Mouse (Mus musculus): ENCODE data around the gene Grb10. TPM values are rescaled to one million over a fixed set of nuclear protein-coding genes. Genes with fewer than 3 reads are reported as not detected.

The Grb10 gene
- polyA plus RNA-seq, 1 experiment, result 24.0 TPM

DNA sequence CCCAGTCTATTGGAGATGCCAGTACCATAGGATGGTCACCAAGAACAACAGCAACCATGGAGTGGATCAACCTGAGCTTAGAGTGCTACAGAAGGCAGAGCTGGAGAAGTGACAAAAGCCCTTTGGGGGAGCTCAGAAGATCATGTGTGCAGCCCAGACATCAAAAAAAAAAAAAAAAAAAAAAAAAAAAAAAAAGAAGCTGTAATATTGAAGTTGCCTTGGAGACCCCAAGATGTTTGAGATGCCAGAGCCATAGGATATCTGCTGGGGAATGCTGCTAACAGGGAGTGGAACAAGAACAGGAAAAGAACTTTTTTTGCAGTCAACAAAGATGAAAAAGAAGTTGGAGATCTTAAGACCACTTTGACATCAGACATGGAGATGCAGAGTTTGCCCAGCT, 133.0 kb downstream of the Grb10 start:
- DNase-seq (ENCODE audit: low read depth), result no peak

DNA sequence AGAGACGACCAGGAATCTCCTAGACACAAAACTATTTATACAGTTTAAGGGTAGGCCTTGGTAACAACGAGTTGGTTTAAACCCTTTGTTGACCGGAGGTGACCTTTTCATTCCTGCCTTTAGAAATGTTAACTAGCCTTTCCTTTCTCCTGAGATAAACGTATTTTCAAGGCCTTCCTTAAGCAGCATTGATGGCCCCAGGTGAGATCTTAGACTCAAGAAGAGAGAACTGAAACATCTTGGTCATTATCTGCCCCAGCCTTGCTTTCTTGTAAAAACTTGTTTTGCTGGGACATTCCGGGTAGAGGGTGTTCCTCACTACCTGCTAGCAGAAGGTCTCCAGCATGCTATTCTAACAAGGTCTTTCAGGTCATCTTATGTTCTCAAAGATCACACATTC, 133.5 kb downstream of the Grb10 start:
- no peak for DNase-seq (ENCODE audit: low read depth)

DNA sequence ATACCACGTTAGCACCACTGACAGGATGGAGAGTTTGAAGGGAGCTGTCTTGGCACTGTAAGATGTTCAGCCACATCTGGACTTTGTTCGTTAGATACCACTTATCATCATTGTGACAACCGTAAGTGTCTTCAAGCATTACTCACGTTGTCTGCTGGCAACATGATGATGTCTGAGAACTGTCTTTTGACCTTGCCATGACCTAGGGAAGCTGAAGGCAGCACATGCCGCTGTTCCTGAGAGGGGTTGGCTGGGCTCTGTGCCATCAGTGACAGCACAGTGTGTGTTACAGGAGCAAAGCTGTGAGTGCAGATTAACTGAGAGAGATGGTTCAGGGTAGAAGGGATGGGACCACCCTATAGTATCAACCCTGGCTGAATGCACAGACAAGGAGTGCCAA, 137.0 kb downstream of the Grb10 start:
- DNase-seq (ENCODE audit: low read depth), result no peak

DNA sequence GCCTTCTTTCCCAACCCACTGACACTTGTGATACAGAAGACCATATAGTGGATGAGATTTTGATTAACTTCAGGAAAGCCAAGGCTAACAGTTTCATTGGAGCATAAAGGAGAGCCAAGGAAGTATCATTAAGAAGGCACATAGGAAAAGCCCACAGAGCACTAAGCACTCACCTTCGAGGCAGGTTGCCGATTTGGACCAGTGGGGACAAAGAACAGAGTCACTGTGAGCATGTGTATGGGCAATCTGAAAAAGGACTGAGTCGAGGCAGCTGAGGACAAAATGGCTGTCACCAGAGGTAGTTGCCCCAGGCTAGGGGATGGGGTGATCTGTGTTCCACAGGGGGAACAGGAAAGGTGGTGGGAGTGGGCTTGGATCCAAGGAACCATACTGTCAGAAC, 140.0 kb downstream of the Grb10 start:
- DNase-seq (ENCODE audit: low read depth), result no peak

DNA sequence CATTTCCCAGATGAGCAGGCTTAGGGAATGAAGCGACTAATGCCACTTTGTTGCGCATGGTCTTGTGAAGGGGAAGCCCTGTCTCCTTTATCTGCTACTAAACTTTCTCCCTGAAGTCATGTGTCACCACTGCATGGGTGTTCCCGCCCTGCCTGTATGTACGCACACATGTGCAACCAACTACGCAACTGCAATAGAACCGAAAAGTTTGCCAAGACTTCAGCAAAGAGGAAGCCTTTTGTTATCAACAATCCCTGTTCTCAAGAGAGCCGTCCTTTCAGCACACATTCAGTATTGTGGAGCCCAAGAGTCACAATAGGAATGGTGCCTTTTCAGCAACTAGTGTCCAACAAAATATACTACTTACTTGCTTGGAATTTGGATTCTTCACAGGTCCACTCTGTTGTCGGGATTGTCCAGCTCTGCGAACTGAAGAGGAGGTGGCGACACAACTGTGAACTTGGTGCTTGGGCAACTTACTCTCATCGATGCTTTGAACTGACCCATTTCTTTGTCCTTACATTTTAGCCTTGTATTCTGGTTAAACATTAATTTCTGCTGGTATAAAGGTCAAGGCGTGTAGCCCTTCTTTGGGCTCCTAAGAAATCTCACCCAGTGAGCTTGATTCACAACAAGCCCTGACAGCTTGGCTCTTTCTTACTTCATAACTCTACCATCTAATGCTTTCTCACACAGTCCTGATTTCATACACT, 140.7 kb downstream of the Grb10 start, which contains the start of gene Ddc:
Ddc (minus strand) TSS at position 500 of the 713 bp plus-strand sequence.
- DNase-seq (ENCODE audit: low read depth), result no peak

DNA sequence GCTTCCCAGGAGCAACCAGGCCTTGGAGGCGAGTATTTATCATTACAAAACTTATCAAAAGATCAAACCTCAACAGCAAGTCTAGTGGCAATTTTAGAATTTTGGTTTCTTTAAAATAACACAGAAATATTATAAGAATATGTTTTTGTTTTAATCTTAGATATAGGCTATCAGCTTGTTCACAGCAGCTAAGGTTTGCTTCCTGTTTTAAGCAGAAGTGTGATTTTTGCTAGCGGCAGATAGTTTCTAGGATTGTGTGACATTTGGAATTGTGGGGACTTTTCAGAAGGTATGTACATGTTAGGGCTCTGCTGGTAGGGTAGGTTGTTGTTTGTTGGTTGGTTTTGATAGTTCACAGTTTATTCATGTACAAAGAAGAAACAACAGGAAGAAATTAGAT, 143.0 kb downstream of the Grb10 start:
- no peak for DNase-seq (ENCODE audit: low read depth)

DNA sequence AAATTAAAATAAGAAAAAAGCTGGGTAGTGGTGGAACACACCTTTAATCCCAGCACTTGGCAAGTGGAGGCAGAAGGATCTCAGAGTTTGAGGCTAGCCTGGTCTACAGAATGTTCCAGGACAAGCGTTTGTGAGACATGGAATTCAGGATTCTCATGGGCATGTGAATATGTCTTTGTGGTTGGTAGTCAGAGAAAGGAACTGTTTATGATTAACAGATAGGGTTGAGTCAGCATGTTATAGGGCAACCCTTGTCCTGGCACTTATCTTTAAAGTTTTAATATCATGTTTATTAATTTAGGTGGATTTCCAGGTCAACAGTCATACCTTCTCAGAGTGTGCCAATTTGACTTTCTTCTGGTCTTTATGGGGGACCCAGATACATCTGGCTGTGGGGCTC, 144.7 kb downstream of the Grb10 start:
- no peak for DNase-seq (ENCODE audit: low read depth)

DNA sequence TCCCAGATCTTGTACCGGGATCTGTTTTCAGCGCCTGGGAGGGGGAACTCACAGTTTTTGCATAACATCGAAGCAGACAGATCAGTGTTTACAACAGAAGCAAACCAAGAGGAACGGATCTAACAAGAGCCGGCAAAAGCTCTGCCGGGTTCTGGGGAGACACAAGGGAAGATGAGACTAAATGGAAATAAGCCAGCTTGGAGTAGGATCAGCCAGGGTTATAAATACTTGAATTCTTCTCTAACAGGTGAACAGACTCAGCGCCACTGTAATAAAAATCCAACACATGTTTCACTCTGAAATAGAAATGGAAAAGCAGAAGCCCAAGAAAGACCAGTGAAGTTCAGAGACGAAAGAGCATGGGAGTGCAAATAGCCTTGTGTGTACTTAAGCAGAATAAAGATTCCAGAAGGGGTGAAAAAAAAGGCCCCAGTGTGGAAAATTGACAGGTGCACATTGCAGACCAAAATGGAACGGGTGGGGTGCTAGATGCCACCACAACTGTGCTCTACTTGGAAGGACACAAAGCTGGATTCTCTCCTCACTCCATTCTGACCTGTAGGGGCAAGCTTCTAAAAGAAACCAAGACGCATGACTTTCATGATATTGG, 145.4 kb downstream of the Grb10 start:
- no peak for DNase-seq (ENCODE audit: low read depth)

DNA sequence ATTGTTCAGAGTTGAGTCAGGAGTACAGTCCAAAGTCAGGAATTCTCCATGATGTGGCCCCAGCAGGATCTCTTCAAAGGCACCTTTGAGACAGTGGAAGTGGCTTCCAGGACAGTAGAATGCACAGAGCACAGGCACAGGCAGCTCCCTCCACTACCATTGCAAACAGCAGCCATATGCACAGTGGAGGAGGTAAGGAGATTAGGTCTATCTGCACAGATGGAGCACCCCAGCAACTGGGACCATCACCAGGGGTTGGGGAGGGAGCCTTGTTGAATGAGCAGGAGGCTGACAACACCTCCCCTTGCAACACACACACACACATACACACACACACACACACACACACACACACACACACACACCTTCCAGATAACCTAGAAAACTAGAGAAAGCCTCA, 146.7 kb downstream of the Grb10 start:
- DNase-seq (ENCODE audit: low read depth), result no peak

DNA sequence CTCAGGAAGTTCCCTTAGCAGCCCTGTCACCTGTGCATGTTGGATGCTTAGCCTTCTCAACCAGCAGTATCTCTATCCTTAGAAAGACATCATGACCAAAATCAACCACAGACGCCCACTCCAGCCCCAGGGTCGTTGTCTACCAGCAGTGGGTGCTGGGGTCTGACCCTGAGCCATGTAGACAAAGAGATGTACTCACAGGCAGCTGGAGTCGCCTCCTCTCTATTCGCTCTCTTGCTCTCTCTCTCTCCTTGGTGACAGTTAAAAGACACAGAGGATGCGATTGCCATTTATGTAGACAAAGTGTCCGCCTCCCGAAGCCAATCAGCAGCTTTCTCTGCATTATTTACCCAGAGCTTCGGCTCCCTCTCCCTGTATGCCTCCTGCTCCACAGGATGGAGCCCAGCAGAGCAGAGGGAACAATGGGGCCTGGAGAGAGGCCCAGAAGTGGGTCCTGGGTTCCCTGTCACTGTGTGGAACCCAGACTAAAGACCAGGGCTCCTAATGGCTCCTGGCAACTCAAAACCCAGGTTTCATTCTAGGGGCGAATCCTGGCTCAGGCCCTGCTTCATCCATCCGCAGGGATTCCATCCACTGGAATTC, 148.2 kb downstream of the Grb10 start:
- no peak for DNase-seq (ENCODE audit: low read depth)

DNA sequence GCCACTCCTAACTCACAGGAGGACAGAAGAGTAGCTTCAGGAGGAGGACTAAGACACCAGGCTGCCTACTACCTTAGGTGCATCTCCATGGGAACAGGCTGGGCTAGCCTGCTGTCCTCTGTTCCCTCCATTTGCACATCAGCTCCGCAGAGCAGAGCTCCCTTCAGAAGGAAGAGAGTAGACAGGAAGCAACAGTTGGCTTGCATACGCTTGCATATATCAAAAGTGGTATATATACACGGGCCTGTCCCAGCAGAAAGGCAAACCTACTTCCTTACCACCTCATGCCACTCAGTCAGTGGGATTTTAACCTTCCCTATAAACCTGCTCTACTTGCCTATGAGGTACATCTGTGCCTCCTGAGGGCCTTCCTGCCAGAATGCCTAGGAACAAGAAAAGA, 149.8 kb downstream of the Grb10 start:
- no peak for DNase-seq (ENCODE audit: low read depth)

DNA sequence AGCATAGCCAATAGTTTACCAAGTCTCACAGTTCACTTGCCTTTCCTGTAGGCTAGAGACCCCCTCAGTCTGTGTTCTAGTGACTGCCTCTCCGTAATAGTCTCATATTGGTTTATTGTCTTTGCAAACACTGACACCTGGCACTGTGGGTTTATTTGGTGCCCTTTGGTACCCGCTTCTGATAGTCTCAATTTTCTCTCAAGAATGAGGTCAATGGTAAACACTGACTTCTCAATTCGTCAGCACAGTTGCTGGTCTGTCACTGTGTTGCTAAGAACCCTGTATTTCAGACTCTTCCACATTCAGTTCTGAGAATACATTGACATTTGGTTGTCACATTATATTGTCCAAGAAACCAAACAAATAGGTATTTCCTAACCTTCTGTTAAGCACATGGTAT, 150.4 kb downstream of the Grb10 start:
- DNase-seq (ENCODE audit: low read depth), result no peak

DNA sequence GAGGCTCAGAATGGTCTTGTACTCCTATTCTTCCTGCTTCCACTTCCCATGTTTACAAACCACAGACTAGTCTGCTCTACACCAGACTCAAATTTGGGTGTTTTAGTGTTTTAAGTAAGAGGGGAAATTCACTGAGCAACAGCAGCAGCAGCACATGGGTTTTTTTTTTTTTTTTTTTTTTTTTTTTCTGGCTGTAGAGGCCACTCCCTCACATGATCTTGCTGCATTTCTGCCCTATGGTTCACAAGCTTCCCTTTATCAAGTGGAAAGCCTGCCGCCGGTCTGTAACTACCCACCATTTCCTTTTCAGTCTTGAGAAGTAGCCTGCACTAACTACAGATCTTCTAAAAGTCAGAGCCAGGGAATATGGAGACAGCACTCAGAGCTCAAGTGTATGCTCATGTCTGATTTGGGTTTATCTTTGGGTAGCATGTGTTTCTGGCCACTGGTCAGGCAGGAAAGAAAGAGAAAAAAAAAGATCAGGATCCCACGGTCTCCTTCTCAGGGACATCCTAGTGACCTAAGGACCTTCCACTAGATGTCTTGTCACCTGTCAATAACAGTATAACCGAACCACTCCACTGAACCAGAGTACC, 152.0 kb downstream of the Grb10 start:
- no peak for DNase-seq (ENCODE audit: low read depth)

DNA sequence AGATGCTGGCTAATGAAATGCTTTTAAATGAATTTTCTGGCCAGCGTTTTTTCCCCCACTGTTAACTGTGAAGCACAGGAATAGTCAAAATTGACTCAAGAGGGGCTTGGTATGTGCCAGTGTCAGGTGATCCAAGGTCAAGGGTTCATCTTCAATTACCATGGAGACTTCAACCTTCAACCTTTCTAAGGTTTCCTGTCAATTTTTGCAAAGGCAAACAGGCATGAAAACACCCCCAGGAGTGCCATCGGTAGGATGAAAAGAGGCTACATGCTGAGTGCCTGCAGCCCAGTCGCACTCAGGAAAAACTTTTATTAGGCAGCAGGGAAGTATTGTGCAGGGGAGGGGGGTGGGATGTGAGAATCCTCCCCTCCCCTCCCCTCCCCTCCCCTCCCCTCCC, 152.6 kb downstream of the Grb10 start:
- no peak for DNase-seq (ENCODE audit: low read depth)

DNA sequence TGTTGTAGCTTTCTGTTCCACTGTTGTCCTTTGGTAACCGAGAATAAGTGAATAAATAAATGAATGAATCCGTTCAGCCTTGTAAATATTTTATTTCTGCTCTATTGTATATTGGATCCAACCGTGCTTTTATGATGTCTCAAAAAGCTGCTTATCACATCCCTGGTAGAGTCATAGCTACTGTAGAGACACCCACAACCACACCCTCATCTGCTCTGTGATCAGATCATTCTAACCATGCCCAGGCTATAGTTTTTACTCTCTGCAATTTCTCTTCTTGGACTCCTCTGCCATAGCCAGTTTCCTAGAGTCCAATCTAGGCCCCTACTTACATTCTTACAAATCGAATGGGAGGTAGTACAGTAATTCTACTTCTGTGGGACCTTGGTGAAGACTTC, 153.2 kb downstream of the Grb10 start:
- no peak for DNase-seq (ENCODE audit: low read depth)

DNA sequence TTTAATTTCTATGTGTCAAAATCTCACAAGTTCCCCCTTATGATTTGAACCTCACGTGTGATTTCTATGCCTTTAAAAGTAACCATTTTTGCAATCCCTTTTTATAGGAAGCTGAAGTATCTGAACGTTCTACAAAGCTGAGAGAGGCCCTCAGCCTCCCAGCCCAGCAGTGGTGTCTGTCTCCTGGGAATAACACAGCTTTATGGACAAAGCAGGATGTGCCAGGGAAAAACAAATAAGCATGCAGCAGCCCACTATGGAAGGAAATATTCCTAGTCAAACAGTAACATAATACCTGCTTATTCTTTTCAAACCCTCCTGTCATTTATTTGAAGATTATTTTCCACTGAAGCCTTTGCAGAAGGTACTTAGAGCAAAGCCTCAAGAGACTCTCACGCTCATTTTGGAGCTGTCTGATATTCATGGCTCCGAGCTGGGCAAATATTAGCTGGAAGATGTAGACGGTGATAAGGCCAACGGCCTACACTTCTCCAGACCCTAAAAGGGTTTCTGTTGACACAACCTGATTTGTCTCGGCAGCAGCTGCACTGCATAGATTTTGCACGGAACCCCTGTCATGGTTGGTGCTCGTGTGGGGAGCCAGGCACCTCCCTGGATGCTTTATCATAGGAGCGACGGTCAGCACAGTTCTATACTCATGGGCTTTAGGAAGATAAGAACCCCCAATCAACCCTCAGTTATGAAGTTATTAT, 153.8 kb downstream of the Grb10 start:
- DNase-seq (ENCODE audit: low read depth), result no peak

DNA sequence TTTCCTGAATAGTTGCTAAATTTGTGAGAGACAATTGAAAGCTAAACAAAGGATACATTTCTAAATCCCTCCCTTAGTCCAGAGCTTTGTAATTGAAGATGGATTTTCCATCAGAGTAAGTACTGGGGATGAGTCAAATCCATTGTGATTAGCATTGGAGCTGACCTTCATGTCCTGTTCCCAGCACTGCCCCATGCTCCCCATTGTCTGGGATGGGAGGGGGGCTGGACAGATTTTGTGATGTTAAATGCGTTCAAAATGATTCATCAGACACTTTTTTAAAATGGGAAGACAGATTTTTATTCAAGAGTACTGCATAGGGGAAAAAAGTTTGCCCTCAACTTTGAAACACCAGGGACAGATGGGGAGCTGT, 156.7 kb downstream of the Grb10 start:
- DNase-seq (ENCODE audit: low read depth), result no peak

DNA sequence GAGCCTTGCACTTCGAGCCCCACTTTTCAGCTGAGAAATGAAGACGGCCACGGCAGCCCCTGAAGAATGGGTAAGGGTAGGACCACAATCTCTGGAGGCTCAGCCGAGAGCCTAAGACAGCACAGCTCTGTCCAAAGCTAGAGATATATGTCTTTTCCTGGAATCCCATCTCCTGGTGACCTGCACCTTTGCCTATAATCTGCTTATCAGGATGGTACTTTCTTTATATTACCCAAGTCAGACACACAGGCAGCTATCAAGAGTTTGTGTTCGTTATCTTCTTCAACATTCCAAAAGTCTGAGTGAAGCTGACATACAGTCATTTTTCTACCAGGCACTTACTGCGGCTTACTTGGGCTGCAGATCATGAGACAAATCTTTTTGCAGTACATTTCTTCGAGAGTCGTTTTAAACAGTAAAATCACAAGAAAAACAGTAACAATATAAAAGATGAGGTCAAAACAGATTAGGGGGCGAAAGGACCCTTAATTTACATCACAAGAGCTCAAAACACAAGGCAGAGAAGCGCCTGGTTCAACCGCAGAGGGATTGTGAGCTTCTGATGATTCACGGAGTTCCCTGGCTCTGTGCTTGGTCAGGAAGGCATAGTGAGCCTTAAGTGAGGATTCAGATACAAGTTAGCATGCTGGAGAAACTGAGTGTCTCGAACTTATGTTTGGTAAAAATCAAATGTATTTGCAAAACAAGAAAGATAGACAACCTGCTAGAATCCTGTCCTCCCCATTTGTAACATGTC, 157.3 kb downstream of the Grb10 start:
- no peak for DNase-seq (ENCODE audit: low read depth)

All from gonadal fat pad, adult 2 months (tissue).